Mouse (Mus musculus): ENCODE measurements around the gene Rpl10a.
A peak's percentile ranks its signal among the peaks of the same experiment; 100 is the strongest.
"Not testable (repeated sequence)": the region's sequence is repeated elsewhere in the genome, so short reads cannot be mapped to it uniquely, and the experiment has no call there.

The Rpl10a gene

DNA sequence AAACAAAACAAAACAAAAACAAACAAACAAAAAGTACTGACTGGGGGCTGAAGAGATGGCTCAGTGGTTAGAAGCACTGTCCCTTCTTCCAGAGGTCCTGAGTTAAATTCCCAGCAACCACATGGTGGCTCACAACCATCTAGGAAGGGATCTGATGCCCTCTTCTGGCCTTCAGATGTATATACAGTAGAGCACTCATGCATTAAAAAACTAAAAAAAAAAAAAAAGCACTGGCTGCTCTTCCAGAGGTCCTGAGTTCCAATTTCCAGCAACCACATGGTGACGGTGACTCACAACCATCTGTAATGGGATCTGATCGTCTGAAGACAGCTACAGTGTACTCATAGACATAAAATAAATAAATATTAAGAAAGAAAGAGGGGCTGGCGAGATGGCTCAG lies 17.4 kb upstream of the Rpl10a start:
- no peak for DNase-seq

DNA sequence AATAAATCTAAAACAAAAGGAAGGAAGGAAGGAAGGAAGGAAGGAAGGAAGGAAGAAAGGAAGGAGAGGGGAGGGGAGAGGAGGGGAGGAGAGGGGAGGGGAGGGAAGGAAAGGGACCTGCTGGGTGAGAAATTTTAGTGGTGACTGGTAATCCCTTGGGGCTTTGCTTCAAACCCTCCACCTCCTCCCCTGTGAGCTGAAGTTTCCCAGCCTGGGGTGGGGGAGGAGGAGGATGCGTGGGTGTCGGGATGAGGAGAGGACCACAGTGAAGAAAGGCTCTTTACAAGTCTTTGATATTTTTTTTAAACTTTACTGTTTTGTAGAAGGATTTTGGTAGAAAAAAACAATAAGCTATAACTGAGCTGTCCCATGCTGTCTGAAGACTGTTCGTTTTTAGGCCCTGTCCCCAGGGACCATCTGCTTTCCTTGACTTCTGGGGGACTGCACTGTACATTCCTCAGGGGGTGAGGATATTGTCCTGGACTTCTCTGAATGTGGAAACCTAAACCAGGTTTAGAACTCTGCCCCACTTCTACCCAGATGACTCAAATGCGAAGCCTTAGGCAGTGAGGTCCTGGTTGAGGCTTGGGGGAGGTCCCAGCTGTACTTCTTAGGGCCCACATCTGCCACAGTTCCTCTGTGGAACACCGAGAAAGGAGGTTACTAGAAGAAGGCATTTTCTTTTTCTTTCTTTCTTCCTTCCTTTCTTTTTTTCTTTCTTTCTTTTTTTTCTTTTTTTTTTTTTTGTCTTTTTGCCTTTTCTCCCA lies 16.7 kb upstream of the Rpl10a start:
- DNase-seq = no peak

DNA sequence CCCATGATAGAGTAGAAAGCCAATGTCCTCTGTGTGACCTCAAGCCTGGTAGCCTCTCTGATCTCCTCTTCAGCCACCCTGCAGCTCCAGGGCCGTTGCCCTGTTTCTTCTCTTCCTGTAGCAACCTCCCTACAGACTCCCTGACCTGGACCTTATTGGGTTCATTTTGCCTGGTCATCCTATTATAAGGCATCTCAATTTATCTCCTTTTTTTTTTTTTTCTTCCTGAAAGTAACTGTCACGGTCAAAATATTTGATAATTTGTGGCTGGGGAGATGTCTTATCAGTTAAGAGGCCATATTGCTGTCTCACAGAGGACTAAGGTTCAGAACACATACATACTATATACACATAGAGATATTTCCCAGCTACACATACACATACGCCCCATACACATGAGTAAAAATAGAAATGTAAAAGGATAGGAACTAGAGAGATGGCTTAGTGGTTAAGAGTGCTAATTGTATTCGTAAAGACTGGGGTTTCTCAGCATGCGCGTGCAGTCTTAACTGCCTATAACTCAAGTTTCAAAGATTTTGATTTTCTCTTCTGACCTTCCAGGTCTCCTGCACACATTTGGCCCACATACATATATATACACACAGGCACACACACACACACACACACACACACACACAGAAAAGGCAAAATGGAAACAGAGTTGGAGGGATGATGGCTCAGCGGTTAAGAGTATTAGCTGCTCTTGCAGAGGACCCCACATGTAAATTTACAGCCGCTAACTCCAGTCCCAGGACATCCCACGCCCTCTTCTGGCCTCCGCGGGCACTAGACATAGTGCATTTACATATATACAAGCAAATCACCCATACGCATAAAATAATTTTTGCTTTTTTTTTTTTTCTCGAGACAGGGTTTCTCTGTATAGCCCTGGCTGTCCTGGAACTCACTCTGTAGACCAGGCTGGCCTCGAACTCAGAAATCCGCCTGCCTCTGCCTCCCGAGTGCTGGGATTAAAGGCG lies 15.7 kb upstream of the Rpl10a start:
- peak; percentile 59 for DNase-seq

DNA sequence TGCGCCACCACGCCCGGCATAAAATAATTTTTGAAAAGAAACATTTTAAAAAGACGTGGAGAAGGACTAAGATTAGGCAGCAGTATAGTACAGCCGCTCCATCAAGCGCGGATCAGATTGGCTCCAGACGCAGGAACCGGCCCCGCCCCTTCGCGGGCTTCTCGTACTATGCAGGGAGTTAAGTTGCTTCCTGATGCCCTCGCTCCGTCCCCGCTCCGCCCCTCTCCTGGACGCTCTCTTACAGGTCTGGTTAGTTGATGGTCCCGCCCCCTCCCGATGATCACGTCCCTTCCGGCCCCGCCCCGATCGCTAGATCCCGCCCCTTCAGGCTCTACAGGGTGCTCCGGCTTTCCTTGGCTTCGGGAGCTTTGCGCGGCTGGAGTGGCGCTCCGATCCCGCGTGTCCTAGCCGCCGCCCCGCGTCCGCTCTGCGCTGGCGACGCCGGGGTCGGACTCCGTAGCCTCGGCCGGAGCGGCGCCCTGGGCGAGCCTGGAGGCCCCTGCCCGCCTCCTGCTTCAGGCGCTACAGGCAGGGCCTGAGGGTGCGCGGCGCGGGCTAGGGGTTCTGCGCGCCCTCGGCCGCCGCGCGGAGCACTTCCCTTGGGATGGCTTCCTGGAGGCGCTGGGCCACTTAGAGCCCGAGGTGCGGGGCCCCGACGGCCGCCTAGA lies 14.9 kb upstream of the Rpl10a start, which contains the start of gene Fance:
Fance (plus strand) TSS at position 308 of the 668 bp plus-strand sequence.
- DNase-seq = peak; percentile 99

DNA sequence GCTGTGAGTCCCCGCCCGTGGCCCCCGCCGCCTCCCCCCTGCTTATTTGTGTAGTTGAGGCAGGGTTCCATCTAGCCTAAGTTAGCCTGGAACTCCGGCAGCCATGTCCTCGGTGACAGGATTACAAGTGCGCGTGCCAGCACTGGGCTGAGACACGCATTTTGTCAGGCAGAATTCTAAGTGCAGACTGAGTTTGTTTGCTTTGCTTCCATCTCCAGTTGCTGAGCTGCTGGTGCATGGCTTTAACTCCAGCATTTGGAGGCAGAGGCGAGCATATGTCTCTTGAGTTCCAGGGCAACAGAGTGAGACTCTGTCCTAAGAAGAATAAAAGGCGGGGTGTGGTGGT lies 14.4 kb upstream of the Rpl10a start:
- no peak for DNase-seq

DNA sequence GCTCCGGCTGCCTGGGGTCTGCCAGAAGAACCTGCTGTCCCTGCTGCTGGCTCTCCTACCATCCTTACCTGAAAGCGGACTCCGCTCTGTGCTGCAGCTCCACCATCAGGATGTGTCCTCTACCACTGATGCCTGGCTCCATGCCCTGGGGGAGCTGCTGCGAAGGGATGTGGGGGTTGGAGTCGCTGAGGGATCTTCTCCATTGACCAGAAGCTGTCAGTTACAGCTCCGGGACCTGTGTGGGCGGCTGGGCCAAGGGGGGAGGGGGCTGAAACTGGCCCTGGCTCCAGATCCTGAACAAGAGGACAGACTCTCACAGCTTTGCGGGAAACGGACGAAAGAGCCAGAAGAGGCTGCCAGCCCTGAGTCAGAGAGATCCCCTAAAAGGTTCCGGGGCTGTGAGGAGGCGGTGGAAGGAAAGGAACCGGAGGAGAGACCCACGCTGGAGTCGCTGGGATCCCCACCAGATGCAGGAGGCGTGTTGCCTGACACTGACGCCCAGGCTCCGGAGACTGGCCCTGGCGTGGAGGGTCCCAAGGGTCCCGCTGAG lies 12.6 kb upstream of the Rpl10a start:
- no peak for DNase-seq

DNA sequence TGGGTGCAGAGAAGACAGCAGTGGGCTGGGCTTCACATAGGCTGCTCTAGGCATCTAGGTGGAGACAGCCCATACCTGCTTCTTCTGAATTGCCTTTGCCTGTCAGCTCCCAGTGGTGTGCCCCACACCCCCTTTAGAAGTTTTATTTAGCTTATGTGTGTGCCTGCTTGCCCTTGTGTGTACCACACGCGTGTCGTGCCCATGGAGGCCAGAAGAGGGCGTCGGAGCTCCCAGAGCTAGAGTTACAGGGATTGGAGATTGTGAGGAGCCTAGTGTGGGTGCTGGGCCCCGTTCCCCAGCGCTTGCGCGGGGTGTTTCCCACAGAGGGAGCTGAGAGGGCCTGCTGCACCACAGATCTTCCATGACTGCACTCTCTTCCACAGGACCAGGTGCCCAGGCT lies 11.8 kb upstream of the Rpl10a start:
- no peak for DNase-seq

DNA sequence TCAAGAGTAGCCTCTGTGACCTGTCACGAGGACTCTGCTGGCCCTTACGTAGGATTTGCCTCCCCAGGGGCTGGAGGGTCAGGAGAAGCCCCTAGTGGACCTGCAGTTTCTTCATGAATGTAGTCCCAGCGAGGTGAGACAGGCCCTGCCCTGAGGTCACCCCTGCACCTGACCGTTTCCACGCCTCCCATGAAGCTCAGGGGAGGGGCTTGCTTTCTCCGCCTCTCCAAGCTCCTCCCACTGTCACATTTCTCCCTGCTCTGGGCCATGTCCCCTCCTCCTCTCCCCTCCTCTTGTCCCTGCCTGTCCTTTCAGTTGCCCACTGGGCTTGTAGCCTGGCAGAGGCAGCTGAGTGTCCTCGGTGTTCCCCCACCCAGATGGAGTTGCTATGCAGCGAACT lies 11.2 kb upstream of the Rpl10a start:
- DNase-seq = no peak

DNA sequence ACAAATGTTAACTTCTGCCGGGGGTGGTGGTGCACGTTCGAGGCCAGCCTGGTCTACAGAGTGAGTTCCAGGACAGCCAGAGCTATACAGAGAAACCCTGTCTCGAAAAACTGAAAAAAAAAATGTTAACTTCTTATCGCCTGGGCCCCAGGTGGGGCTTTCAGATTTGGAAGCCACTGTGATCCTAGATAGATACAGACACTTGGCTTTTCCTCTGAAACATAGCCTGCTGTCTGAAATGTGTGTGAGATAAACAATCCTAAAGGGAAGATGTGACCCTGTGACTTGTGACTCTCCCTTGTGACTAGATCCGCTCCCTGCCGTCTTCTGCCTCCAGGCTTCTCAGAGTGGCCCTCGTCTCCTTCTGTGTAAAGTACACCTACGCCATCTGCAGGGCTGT lies 10.5 kb upstream of the Rpl10a start:
- no peak for DNase-seq

DNA sequence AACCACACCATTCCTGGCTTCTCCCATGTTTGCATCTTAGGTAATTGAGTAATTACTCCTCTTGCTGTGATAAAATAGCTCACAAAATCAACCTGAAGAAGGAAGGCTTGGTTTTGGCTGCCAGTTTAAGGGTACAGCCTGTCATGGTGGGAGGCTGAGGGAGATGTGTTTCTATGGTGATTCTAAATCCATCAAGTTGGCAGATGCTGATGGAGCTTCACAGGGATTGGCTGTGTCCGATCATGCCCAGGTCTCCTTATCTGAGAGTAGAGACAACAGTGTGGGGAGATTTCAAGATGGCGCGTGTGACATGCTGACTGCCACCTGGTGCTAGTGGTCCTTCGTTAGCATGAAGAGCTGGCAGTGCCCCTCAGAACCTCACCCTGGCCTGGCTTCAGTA lies 6.6 kb upstream of the Rpl10a start:
- DNase-seq = no peak

DNA sequence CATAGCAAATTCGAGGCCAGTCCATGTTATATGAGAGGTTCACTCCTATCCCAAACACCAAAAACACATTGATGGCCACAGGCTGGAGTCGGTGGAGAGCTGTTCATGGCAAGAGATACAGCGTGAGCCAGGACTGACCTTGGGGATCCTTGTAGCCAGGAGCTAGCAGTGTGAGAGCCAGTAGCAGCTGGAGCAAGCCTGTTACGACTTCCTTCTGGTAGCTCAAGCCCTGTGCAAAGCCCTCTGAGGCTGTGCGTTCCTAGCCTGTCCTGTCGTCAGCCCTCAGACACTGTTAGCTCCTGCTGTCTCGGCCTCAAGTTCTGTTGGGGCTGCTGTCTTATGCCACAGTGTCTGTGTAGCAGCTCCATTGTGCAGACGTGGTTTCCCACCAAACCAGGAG lies 4.5 kb upstream of the Rpl10a start:
- DNase-seq = no peak

DNA sequence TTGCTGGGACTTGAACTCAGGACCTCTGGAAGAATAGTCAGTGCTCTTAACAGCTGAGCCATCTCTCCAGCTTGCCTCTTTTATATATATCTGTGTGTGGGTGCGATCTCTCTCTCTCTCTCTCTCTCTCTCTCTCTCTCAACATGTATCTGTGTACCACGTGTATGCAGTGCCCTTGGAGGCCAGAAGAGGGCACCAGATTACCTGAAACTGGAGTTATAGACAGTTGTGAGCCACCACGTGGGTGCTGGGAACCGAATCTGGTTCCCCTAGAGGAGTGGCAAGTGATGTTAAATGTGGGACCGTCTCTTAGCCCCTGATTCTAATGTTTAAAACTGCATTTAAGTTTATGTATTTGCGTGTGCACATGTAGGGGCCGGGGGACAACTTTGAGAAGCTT lies 3.9 kb upstream of the Rpl10a start:
- not testable (repeated sequence) for DNase-seq

DNA sequence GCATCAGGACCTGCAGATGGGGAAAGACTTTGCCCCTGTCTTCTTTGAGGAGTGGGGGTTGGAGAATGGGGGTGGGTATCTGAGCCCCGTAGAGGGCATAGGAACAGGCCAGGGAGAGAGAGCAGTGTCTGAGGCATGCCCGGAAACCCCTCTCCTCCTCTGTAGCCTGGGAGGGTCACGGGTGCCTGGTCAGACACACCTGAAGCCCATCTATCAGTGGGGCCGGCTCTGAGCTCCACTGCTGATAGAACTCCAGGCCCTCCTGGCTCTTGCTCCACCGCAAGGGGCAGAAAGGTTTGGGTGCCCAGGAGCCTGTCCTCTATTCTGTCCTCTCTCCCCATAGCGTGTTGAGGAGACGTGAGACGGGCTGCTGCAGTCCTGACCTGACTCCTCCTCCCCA lies 2.5 kb upstream of the Rpl10a start:
- DNase-seq = no peak

DNA sequence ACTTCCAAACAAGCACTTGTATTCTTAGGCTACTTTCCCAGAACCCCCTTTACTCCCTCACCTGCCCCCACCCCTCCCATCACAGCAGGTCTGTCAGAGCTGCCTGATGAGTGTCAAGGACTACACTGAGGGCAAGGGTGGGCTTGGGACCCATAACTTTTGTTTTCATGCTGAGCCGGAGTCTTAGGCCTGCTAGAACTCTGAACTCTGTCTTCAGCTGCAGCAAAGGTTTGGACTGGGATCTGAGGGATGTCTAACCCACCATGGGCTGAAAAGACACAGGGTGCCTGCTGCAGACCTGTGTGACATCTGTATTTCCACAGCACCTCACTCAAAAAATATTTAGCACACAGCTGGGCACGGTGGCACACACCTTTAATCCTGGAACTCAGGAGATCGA lies 1.3 kb upstream of the Rpl10a start:
- DNase-seq = no peak

DNA sequence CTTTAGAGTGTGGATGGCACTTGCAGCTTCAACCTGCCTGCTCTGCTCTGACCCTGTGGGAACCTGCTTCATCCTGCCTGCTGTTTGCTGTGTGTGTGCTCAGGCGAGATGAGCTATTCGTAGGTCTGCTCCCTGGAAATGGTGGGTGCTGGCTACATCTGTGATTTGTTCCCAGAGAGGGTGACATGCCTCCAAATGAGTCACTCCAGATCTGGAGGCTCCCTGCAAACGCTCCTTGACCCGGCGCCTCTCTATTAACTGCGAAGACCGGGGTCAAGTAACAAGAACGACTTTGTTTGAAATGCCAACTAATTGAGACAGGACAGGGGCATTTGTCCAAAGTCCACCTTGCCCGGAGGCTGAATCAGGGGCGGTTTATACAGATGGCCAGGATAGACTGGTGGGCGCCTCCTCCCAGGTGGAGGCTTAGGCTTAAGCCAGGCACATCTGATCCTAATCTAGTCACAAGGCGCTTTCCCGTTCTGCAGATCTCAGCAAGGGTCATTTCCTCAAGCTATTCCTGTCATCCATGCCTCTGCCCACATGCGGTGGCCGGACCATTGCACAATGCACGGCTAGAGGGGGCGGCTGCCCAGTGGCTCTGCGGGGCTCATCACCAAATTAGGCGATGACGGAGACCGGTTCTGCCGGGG lies 472 bp upstream of the Rpl10a start:
- DNase-seq = peak; percentile 74

DNA sequence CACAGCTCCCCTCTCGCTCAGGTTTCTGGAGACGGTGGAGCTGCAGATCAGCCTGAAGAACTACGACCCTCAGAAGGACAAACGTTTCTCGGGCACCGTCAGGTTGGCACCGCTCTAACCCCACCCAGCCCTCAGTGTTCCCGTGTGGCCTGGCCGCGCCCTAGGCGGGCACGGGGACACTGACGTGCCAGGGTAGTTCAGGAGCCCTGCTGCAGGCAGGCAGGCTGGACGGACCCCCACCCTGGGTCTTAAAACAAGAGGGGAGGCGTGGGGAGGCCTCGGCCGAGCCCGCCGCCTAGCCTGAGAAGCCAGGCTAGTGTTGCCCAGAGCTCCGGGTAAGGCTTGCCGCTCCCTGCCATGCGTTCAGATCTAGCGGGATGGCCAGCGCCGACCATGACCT lies 675 bp downstream of the Rpl10a start:
- DNase-seq = peak; percentile 43

DNA sequence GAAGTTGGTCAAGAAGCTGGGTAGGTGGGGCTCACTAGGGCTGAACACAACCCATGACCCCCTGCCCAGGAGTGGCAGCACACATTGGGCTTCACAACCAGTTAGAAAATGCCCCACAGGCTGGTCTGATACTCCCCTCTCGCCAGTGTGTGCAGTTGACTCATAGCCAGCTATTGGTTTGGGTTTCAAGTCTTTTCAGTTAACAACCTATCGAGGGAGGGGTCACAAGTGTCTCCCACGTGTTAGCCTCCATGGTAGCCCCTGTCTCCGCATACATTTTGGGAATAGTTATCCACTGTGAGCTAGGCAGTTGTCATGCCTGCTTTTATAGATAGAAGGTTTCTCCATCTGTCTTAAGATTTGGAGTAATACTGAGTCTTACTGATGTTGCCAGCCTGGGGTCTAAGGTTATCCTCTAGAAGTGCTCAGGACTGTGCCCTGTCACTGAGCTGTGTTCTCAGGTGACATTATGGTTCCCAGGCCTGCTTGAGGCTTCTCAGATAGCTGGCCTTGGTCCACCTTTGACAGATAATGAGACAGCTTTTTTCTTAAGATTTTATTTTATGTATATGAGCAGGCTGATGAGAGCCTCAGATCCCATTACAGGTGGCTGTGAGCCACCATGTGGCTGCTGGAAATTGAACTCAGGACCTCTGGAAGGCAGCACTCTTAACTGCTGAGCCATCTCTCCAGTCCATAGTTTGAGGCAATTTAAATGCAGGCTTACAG lies 1.4 kb downstream of the Rpl10a start:
- no peak for DNase-seq

DNA sequence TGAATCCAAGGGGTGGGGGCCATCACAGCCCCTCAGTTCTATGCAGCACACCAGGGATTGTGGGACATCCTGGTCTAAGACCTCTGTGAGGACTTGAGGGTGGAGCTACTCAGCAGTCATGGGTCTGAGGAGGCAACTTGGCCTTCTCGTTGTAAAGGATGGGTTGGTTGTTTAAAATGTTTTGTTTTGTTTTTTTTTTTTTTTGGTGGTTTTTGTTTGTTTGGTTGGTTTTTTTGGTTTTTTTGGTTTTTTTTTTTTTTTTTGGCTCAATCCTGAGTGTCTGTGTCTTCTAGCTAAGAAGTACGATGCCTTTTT lies 1.9 kb downstream of the Rpl10a start:
- DNase-seq = no peak

DNA sequence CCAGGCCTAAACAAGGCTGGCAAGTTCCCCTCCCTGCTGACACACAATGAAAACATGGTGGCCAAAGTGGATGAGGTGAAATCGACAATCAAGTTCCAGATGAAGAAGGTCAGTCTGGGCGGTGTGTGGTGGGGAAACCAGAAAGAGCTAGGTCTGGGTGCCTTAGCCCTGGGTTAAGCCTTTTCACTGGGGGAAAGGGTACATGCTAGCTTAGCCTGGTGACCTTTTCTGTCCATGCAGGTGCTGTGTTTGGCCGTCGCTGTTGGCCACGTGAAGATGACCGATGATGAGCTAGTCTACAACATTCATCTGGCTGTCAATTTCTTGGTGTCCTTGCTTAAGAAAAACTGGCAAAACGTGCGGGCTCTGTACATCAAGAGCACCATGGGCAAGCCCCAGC lies 2.3 kb downstream of the Rpl10a start:
- DNase-seq = not testable (repeated sequence)

DNA sequence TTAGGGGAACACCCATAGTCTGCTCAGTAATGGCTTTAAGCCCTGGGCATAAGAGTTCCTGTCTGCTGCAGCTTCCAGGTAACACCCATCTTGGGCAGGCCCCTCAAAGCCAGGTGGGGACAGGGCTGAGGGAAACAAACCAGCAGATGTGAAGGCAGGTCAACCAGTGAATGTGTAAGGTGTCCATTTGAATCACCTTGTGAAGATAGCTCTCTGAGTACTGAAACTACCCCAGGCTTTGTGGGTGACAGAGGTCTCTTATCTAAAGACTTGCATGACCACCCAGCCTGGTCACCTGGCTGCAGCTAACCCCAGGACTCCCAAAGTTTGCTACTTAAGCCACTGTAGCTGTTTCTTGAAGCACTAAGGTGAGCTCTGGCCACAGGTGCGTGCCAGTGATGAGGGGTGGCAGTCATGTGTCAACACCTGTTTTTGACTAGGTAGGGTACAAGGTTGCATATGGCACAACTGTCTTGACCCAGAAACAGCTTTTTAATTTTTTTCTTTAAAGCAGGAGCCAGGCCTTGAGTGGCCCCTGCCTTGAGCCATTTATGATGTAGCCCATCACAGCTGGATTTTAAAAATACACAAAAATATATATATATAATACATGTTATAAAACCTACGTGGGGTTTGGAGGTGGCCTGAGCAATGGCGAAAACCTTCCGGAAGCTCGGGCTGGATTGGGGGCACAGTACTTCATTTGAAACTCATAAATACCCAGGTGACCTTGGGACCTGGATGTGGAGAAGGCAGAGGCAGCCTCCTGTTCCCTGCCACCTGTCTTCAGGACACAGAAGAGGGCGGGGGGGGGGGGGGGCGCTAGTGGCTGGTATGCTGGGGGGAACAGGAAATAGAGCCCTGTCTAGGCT lies 3.2 kb downstream of the Rpl10a start:
- DNase-seq = no peak

All from kidney, postnatal 14 days (tissue).